Mouse (Mus musculus) cerebellum, postnatal 14 days (tissue): ENCODE measurements at regions not wholly inside any gene's neighbourhood (a gene's known extent, or its start where the extent isn't known, plus 50 kb on each side); places are given as distances from the start of the nearest gene placed in this dataset.

ENCODE experiments used
- DNase-seq, 2 experiments: peaks; one replicate each; pipeline ENCODE4 v3.0.0; 2021; ENCODE audit warnings: mixed read lengths in 2 of 2

GRCm38 (mm10) chr6:94761341-94761740 lies 61.4 kb upstream of the Lrig1 start:
- no peak for DNase-seq

GRCm38 (mm10) chr6:94760629-94761111 lies 60.7 kb upstream of the Lrig1 start:
- no peak for DNase-seq

GRCm38 (mm10) chr6:94759649-94760048 lies 59.7 kb upstream of the Lrig1 start:
- DNase-seq, result no peak

- no peak for DNase-seq
Measured at GRCm38 (mm10) chr6:94756006-94756405, 56.0 kb upstream of the Lrig1 start.

- no peak for DNase-seq
Measured at GRCm38 (mm10) chr6:94755297-94755831, 55.4 kb upstream of the Lrig1 start.

GRCm38 (mm10) chr6:94754522-94754921 lies 54.6 kb upstream of the Lrig1 start:
- DNase-seq, result no peak

- peak in 1 of 2 experiments; percentile 13 for DNase-seq
Measured at GRCm38 (mm10) chr6:94751101-94751440, 51.1 kb upstream of the Lrig1 start.

GRCm38 (mm10) chr6:94750228-94751100 lies 50.5 kb upstream of the Lrig1 start:
- no peak for DNase-seq
